Mouse (Mus musculus) limb, embryonic 14.5 days (tissue): ENCODE results near the gene Cmbl. TPM values are rescaled to one million over a fixed set of nuclear protein-coding genes. Genes with fewer than 3 reads are reported as not detected.

Source experiments
- ATAC-seq: fragments of 200-750 bp; cut with Nextera tagmentation; 2 replicates; pipeline ENCODE4 v1.8.0; 2017; ENCODE audit warnings: low read depth, moderate number of reproducible peaks, moderate TSS enrichment; ENCODE audit not compliant: low FRiP score
- DNase-seq: peaks from one replicate; pipeline ENCODE4 v3.0.0-alpha.2; 2015; ENCODE audit warnings: low spot score
- H3K27ac ChIP-seq: fragments of 300-500 bp; sonication (generic); replicated peaks from 2 replicates; pipeline ENCODE4 v1.5.1; 2014; ENCODE audit warnings: low read depth, mild to moderate bottlenecking, low read length, moderate library complexity, mixed read lengths
- H3K27me3 ChIP-seq: fragments of 300-500 bp; sonication (generic); 2 replicates; pipeline ENCODE4 v1.6.1; 2014; ENCODE audit warnings: low read length, mixed read lengths; ENCODE audit not compliant: control insufficient read depth, insufficient read depth
- H3K36me3 ChIP-seq: fragments of 300-500 bp; sonication (generic); 2 replicates; pipeline ENCODE4 v1.6.1; 2014; ENCODE audit warnings: mild to moderate bottlenecking, low read length, moderate library complexity, mixed read lengths; ENCODE audit not compliant: control insufficient read depth, insufficient read depth
- H3K4me1 ChIP-seq: fragments of 300-500 bp; sonication (generic); 2 replicates; pipeline ENCODE4 v1.6.1; 2014; ENCODE audit warnings: antibody characterized with exemption, low read length, mixed read lengths; ENCODE audit not compliant: control insufficient read depth, insufficient read depth
- H3K4me2 ChIP-seq: fragments of 300-500 bp; sonication (generic); replicated peaks from 2 replicates; pipeline ENCODE4 v1.6.1; 2014; ENCODE audit warnings: low read depth, mild to moderate bottlenecking, low read length, moderate library complexity; ENCODE audit not compliant: severe bottlenecking
- H3K4me3 ChIP-seq: fragments of 300-500 bp; sonication (generic); replicated peaks from 2 replicates; pipeline ENCODE4 v1.5.1; 2014; ENCODE audit warnings: low read length
- H3K9ac ChIP-seq: fragments of 300-500 bp; sonication (generic); 2 replicates; pipeline ENCODE4 v1.6.1; 2014; ENCODE audit warnings: mild to moderate bottlenecking, low read depth, low read length, moderate library complexity; ENCODE audit not compliant: severe bottlenecking
- H3K9me3 ChIP-seq: fragments of 300-500 bp; sonication (generic); 2 replicates; pipeline ENCODE4 v1.6.1; 2016; ENCODE audit warnings: low read length; ENCODE audit not compliant: control insufficient read depth
- POLR2A ChIP-seq: fragments of 200-500 bp; IDR thresholded peaks from 2 replicates; pipeline ENCODE4 v1.8.0; 2012; ENCODE audit warnings: inconsistent platforms, mild to moderate bottlenecking, moderate library complexity, borderline replicate concordance; ENCODE audit not compliant: insufficient read depth, insufficient read length; ENCODE audit errors: extremely low read depth
- WGBS: fragments of 180-500 bp; shearing (Covaris S2); extraction: QIAGEN DNeasy Blood & Tissue Kit; methylation state at CpG from one replicate; pipeline ENCODE4 v1.1.7; 2014; 5-methylcytosine and 5-hydroxymethylcytosine counted together
- polyA plus RNA-seq, 2 experiments: library from polyadenylated mRNA; depleted of rRNA in 1 of 2; stranded (reverse) in 1 of 2; unstranded in 1 of 2; fragments of >200 nt; fragmentation: Nextera tagmentation in 1 of 2; extraction: Ambion mirVana in 1 of 2; gene quantifications; 2 replicates each; pipeline versions ENCODE4 v1.2.1 to v1.2.3; 2012 to 2014

Cmbl gene
- polyA plus RNA-seq, 2 experiments: 2.2 to 3.0 TPM

GRCm38 (mm10) chr15:31611976-31612375 lies 46.8 kb downstream of the Cmbl start:
- no peaks in the 10 kb centered on the region for H3K27me3 ChIP-seq
- peaks cover 4% of the 10 kb centered on the region; the same call in 1 of the 2 replicates for H3K36me3 ChIP-seq
- DNase-seq: no peak
- H3K4me3 ChIP-seq: no peak overlapping the region
- no peaks in the 10 kb centered on the region for H3K9me3 ChIP-seq
- H3K4me2 ChIP-seq: no peak overlapping the region
- H3K9ac ChIP-seq: no peak overlapping the region
- 65% methylated on average over 4 of the region's 4 CpGs for WGBS
- H3K4me1 ChIP-seq: peaks cover 2% of the 10 kb centered on the region; the same call in 1 of the 2 replicates
- no peak overlapping the region for H3K27ac ChIP-seq
- no peak for TF ChIP-seq POLR2A
- ATAC-seq: no peak

- peaks cover 2% of the 10 kb centered on the region; the same call in 1 of the 2 replicates for H3K4me1 ChIP-seq
- H3K36me3 ChIP-seq: peaks cover 15% of the 10 kb centered on the region; the same call in 1 of the 2 replicates
- DNase-seq: no peak
- no peaks in the 10 kb centered on the region for H3K9me3 ChIP-seq
- H3K27me3 ChIP-seq: no peaks in the 10 kb centered on the region
- no peak overlapping the region for H3K4me2 ChIP-seq
- no peak for TF ChIP-seq POLR2A
- ATAC-seq: no peak
- 90% methylated on average over 6 of the region's 6 CpGs for WGBS
- H3K27ac ChIP-seq: no peak overlapping the region
- no peak overlapping the region for H3K9ac ChIP-seq
- H3K4me3 ChIP-seq: no peak overlapping the region
These were observed 48.8 kb downstream of the Cmbl start for GRCm38 (mm10) chr15:31613826-31614453.

- Histone ChIP-seq H3K27ac (no peak overlapping the region), H3K4me3 (no peak overlapping the region), H3K27me3 (no peaks in the 10 kb centered on the region), H3K9me3 (no peaks in the 10 kb centered on the region), H3K9ac (no peak overlapping the region), H3K4me2 (no peak overlapping the region), H3K4me1 (peaks cover 2% of the 10 kb centered on the region; the same call in 1 of the 2 replicates), H3K36me3 (peaks cover 17% of the 10 kb centered on the region)
- ATAC-seq: no peak
- no peak for TF ChIP-seq POLR2A
- DNase-seq: no peak
- 62% methylated on average over 2 of the region's 2 CpGs for WGBS
These were observed 49.5 kb downstream of the Cmbl start for GRCm38 (mm10) chr15:31614666-31615065.

- ATAC-seq: no peak
- DNase-seq: no peak
- Histone ChIP-seq H3K27me3 (no peaks in the 10 kb centered on the region), H3K9ac (no peak overlapping the region), H3K36me3 (peaks cover 17% of the 10 kb centered on the region), H3K4me1 (no peaks in the 10 kb centered on the region), H3K9me3 (no peaks in the 10 kb centered on the region), H3K4me2 (no peak overlapping the region), H3K27ac (no peak overlapping the region), H3K4me3 (no peak overlapping the region)
- WGBS: 89% methylated on average over 9 of the region's 9 CpGs
- no peak for TF ChIP-seq POLR2A
These were observed 52.1 kb downstream of the Cmbl start for GRCm38 (mm10) chr15:31617261-31617660.

GRCm38 (mm10) chr15:31619521-31619920 lies 54.3 kb downstream of the Cmbl start:
- no peaks in the 10 kb centered on the region for H3K9me3 ChIP-seq
- H3K9ac ChIP-seq: no peak overlapping the region
- no peak overlapping the region for H3K27ac ChIP-seq
- ATAC-seq: no peak
- WGBS: 90% methylated on average over 8 of the region's 8 CpGs
- no peaks in the 10 kb centered on the region for H3K27me3 ChIP-seq
- TF ChIP-seq POLR2A: no peak
- peaks cover 17% of the 10 kb centered on the region for H3K36me3 ChIP-seq
- no peak overlapping the region for H3K4me2 ChIP-seq
- no peak overlapping the region for H3K4me3 ChIP-seq
- DNase-seq: peak; percentile 60
- H3K4me1 ChIP-seq: no peaks in the 10 kb centered on the region
